Mouse (Mus musculus) megakaryocyte, embryonic 14.5 days (primary cell): Measurements from ENCODE around the gene Clec4a3.

Experiments used
- FLI1 ChIP-seq: IDR thresholded peaks from 2 replicates; pipeline ENCODE4 v1.6.1; 2012; ENCODE audit warnings: low read length, inconsistent platforms, mixed read lengths
- GATA1 ChIP-seq: IDR thresholded peaks from 3 replicates; pipeline ENCODE4 v1.6.1; 2012; ENCODE audit warnings: mixed read lengths, low read length, inconsistent platforms, borderline replicate concordance

GRCm38 (mm10) chr6:122934845-122935244 lies 17.5 kb upstream of the Clec4a3 start:
- TF ChIP-seq GATA1 (no peak), FLI1 (no peak)
